Mouse (Mus musculus) stomach, postnatal 0 days (tissue): ENCODE results near the gene Siah1a. TPM values are rescaled to one million over a fixed set of nuclear protein-coding genes. Genes with fewer than 3 reads are reported as not detected.

Source experiments
- ATAC-seq: fragments of 200-750 bp; cut with Nextera tagmentation; 2 replicates; pipeline ENCODE4 v1.8.0; 2017; ENCODE audit not compliant: low FRiP score, low TSS enrichment
- DNase-seq: peaks from one replicate; pipeline ENCODE4 v3.0.0-alpha.2; 2016; ENCODE audit warnings: low spot score
- H3K27ac ChIP-seq: fragments of 300-500 bp; sonication (generic); replicated peaks from 2 replicates; pipeline ENCODE4 v1.5.1; 2014; ENCODE audit warnings: mild to moderate bottlenecking, control low read depth
- H3K27me3 ChIP-seq: fragments of 300-500 bp; sonication (generic); 2 replicates; pipeline ENCODE4 v1.6.1; 2014; ENCODE audit warnings: low read length; ENCODE audit not compliant: control insufficient read depth, insufficient read depth
- H3K36me3 ChIP-seq: fragments of 300-500 bp; sonication (generic); 2 replicates; pipeline ENCODE4 v1.6.1; 2014; ENCODE audit warnings: low read length, mixed read lengths; ENCODE audit not compliant: control insufficient read depth, insufficient read depth
- H3K4me1 ChIP-seq: fragments of 300-500 bp; sonication (generic); replicated peaks from 2 replicates; pipeline ENCODE4 v1.6.1; 2014; ENCODE audit warnings: antibody characterized with exemption; ENCODE audit not compliant: control insufficient read depth, insufficient read depth
- H3K4me2 ChIP-seq: fragments of 300-500 bp; sonication (generic); replicated peaks from 2 replicates; pipeline ENCODE4 v1.6.1; 2014; ENCODE audit warnings: low read depth, mild to moderate bottlenecking, control low read depth, moderate library complexity
- H3K4me3 ChIP-seq: fragments of 300-500 bp; sonication (generic); 2 replicates; pipeline ENCODE4 v1.5.1; 2014; ENCODE audit warnings: low read depth, low read length, control low read depth
- H3K9ac ChIP-seq: fragments of 300-500 bp; sonication (generic); 2 replicates; pipeline ENCODE4 v1.6.1; 2014; ENCODE audit warnings: mild to moderate bottlenecking, low read length, control low read depth, mixed read lengths
- H3K9me3 ChIP-seq: fragments of 300-500 bp; sonication (generic); 2 replicates; pipeline ENCODE4 v1.6.1; 2016; ENCODE audit warnings: low read length; ENCODE audit not compliant: control insufficient read depth
- CTCF ChIP-seq: IDR thresholded peaks from 2 replicates; pipeline ENCODE4 v1.5.1; 2016; ENCODE audit warnings: antibody characterized with exemption, low read depth, mild to moderate bottlenecking, moderate library complexity
- EP300 ChIP-seq: optimal IDR thresholded peaks from 2 replicates; pipeline ENCODE3; 2016; ENCODE audit warnings: antibody characterized with exemption
- WGBS: fragments of 180-500 bp; shearing (Covaris S2); extraction: QIAGEN DNeasy Blood & Tissue Kit; methylation state at CpG from one replicate; pipeline ENCODE4 v1.1.7; 2014; 5-methylcytosine and 5-hydroxymethylcytosine counted together
- polyA plus RNA-seq: library from polyadenylated mRNA; unstranded; fragments of >200 nt; fragmentation: Nextera tagmentation; extraction: Ambion mirVana; gene quantifications from 2 replicates; pipeline ENCODE4 v1.2.1, GENCODE M21; 2015

The Siah1a gene
- polyA plus RNA-seq, 1 experiment from 2014 or later: 36.3 TPM

DNA sequence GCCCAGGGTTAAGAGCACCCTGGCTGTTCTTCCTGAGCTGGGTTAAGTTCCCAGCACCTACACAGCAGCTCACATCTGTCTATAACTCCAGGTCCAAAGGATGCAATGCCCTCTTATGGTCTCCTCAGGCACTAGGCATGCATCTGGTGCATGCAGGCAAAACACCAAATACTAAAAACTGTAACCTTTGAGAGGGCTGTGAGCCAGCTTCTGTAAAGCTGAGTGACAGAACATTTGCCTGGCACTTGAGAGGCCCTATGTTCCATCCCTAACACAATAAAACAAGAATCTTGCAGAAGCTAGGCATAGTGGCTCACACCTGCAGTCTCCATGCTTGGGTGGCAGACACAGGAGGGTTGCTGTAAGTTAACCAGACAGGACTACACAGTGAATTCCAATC, 4.1 kb downstream of the Siah1a start:
- Histone ChIP-seq H3K4me2 (no peak overlapping the region), H3K9ac (no peak overlapping the region), H3K27ac (no peak overlapping the region), H3K9me3 (no peaks in the 10 kb centered on the region), H3K4me3 (no peak overlapping the region), H3K36me3 (no peaks in the 10 kb centered on the region), H3K27me3 (no peaks in the 10 kb centered on the region), H3K4me1 (no peaks in the 10 kb centered on the region)
- TF ChIP-seq CTCF: no peak
- TF ChIP-seq EP300: no peak
- ATAC-seq: no peak
- DNase-seq: no peak

DNA sequence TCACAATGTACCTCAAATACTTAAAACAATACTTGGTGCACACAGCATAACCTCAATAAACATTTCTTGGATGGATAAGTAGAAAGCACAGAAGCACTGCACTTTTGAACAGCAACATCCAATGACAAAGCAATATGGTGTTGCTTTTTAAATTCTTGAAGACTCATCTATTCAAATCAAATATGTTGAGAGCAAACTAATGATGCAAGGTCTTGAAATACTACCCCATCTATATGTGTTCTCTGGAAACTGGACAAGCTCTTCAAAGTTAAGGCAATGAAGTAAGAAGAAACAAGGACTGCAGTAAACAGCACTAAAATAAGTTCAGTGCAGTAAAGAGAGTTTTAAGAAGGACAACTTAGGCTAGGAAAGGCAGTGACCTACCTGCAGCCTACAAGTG, 4.8 kb downstream of the Siah1a start:
- TF ChIP-seq CTCF (no peak), EP300 (no peak)
- H3K4me3 ChIP-seq: no peak overlapping the region
- no peak for ATAC-seq

GRCm38 (mm10) chr8:86735446-86736111, 10.2 kb downstream of the Siah1a start:
- DNase-seq (no peak), ATAC-seq (no peak)
- Histone ChIP-seq H3K9me3 (no peaks in the 10 kb centered on the region), H3K27me3 (no peaks in the 10 kb centered on the region), H3K4me3 (no peak overlapping the region), H3K4me2 (no peak overlapping the region), H3K36me3 (no peaks in the 10 kb centered on the region), H3K4me1 (peaks cover 6% of the 10 kb centered on the region; the same call in 1 of the 2 replicates), H3K9ac (no peak overlapping the region), H3K27ac (no peak overlapping the region)
- WGBS: 26% methylated on average over 3 of the region's 3 CpGs
- TF ChIP-seq EP300: no peak
- no peak for TF ChIP-seq CTCF

More for the DNA sequence above, 4.8 kb downstream of the Siah1a start:
- H3K27ac ChIP-seq: no peak overlapping the region
- H3K27me3 ChIP-seq: no peaks in the 10 kb centered on the region
- no peak overlapping the region for H3K4me2 ChIP-seq
- H3K9ac ChIP-seq: no peak overlapping the region
- DNase-seq: no peak
- H3K4me1 ChIP-seq: no peaks in the 10 kb centered on the region
- no peaks in the 10 kb centered on the region for H3K36me3 ChIP-seq
- H3K9me3 ChIP-seq: no peaks in the 10 kb centered on the region

GRCm38 (mm10) chr8:86734954-86735353, 10.8 kb downstream of the Siah1a start:
- 75% methylated on average over 1 of the region's 1 CpGs for WGBS
- Histone ChIP-seq H3K9me3 (no peaks in the 10 kb centered on the region), H3K27ac (no peak overlapping the region), H3K4me3 (no peak overlapping the region), H3K4me2 (no peak overlapping the region), H3K27me3 (no peaks in the 10 kb centered on the region), H3K4me1 (peaks cover 6% of the 10 kb centered on the region; the same call in 1 of the 2 replicates), H3K36me3 (no peaks in the 10 kb centered on the region), H3K9ac (no peak overlapping the region)
- TF ChIP-seq CTCF: no peak
- no peak for TF ChIP-seq EP300
- ATAC-seq: no peak
- no peak for DNase-seq

GRCm38 (mm10) chr8:86734171-86734570, 11.6 kb downstream of the Siah1a start:
- no peak overlapping the region for H3K27ac ChIP-seq
- 69% methylated on average over 4 of the region's 4 CpGs for WGBS
- DNase-seq (no peak), ATAC-seq (no peak)
- no peaks in the 10 kb centered on the region for H3K9me3 ChIP-seq
- no peaks in the 10 kb centered on the region for H3K36me3 ChIP-seq
- no peaks in the 10 kb centered on the region for H3K27me3 ChIP-seq
- no peak overlapping the region for H3K4me2 ChIP-seq
- H3K4me3 ChIP-seq: no peak overlapping the region
- peaks cover 6% of the 10 kb centered on the region; the same call in 1 of the 2 replicates for H3K4me1 ChIP-seq
- no peak overlapping the region for H3K9ac ChIP-seq
- TF ChIP-seq CTCF: no peak
- no peak for TF ChIP-seq EP300

DNA sequence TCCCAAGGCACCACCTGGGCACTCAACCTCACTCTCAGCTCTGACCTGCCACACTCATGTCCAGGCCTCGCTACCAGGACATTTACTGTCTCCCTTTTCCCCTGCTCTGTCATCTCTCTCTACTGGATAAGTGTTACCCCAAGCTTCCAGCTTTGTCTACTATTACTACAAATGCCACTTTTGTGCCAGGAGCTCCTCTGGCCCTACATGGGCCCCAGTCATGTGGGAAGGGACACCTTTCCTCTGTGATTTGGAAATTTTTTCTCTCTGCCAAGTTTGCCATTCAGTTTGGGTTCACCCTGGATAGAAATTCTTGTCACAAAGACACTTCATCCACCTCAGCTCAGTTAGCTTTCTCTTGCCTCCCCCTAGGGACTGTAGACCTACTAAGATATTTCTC, 14.9 kb downstream of the Siah1a start:
- Histone ChIP-seq H3K27ac (no peak overlapping the region; the same call in 1 of the 2 replicates), H3K36me3 (no peaks in the 10 kb centered on the region), H3K9me3 (no peaks in the 10 kb centered on the region), H3K4me1 (peaks cover 11% of the 10 kb centered on the region; the same call in 1 of the 2 replicates), H3K4me2 (no peak overlapping the region), H3K27me3 (no peaks in the 10 kb centered on the region), H3K9ac (no peak overlapping the region), H3K4me3 (no peak overlapping the region)
- no peak for TF ChIP-seq EP300
- TF ChIP-seq CTCF: no peak
- 82% methylated on average over 1 of the region's 1 CpGs for WGBS
- DNase-seq (no peak), ATAC-seq (no peak)
